Mouse (Mus musculus): ENCODE data around the gene Isl1.

Gene Isl1

GRCm38 (mm10) chr13:116294734-116295133 lies 14.8 kb downstream of the Isl1 start:
- WGBS, result 8% methylated on average over 6 of the region's 6 CpGs

DNA sequence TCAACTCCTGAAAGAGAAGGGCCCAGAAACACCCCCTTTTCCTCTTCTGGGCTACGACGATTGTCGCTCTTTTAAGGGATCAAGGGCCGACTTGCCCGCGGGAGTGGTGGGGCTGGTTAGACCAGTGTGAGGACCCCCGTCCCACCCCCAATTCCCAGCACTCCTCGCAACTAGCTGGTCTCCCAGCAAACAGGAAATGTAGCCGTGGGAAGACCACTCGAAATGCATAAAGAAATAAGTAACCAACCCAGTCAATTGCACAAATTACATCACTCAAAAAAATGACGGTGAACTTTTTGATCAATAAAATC lies 15.4 kb downstream of the Isl1 start:
- 3% methylated on average over 11 of the region's 11 CpGs for WGBS

- WGBS, result 7% methylated on average over 27 of the region's 27 CpGs
Measured at GRCm38 (mm10) chr13:116293301-116294150, 16.0 kb downstream of the Isl1 start.

DNA sequence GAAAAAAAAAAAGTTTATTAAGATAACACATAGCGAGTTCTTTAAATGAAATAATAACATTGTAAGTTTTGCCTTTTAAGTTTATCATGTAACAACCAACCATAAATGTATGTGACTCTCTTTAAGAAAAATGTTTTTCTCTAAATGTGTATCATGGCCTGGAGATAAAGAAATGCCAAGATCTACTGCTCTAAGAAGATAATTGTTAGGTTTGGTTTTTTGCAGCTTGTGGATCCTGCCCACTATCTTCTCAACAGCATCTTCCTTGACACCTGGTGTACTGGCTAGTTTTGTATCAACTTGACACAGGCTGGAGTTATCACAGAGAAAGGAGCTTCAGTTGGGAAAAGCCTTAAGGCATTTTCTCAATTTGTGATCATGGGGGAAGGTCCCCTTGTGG lies 19.8 kb downstream of the Isl1 start:
- 98% methylated on average over 1 of the region's 1 CpGs for WGBS

DNA sequence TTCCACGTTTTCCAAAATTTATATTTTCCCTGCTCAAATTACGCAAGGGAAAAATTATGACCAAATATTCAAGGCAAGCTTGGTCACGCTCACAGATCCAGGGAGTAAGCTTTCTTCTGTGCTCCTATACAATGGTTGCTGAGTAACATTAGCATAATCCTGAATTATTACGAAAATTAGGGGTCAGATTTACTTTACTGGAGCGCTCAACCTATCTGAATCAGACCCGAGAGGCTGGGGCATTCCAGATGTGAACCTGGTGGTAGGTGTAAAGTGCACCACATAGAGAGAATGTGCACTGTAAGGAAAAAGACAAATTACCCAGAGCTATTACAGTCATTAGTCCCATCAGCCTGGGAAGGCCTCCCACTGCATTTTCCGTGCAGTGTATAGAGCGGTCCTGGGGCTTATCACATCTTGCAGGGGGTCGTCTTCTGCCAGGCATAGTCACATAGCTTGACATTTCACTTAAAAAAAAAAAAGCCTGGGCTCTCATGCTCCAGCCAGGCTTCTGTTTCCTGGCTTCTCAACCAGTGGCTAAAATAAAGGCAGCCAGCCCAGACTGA lies 30.2 kb downstream of the Isl1 start:
- WGBS, result 74% methylated on average over 9 of the region's 9 CpGs

Data from cerebral cortex, adult 2 months (tissue).